Mouse (Mus musculus): ENCODE measurements around the gene B3gnt7. TPM values are rescaled to one million over a fixed set of nuclear protein-coding genes. Genes with fewer than 3 reads are reported as not detected.

B3gnt7 gene
- polyA plus RNA-seq, 1 experiment: 1.3 TPM

DNA sequence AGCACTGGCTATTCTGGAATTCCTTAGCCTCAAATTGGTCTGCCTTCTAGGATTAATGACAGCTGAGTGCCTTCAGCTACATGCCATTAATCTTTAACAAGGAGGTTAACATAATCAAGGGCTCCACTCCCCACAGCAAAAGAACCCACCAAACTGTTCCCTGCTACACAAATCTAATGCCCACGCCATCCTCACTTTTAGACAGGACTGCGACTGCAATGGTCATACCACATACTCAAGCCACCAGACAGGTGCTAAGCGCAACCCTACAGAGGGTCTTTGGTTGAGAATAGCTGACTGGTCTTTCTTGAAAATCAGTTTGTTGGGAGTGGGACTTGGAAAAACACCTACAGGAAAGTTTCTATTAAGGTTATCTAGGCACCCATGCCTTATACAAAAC is 46.6 kb downstream of the B3gnt7 start:
- Histone ChIP-seq H3K4me3 (ENCODE audit: insufficient read depth, low read length) (no peak overlapping the region), H3K27ac (ENCODE audit: insufficient read depth, low read length) (no peak overlapping the region), H3K4me1 (ENCODE audit: control insufficient read depth, insufficient read depth, low read length) (no peaks in the 10 kb centered on the region)
- TF ChIP-seq POLR2A (IDR thresholded peaks at IDR 0.05; ENCODE audit: extremely low read depth, insufficient read depth, low read length): no peak

DNA sequence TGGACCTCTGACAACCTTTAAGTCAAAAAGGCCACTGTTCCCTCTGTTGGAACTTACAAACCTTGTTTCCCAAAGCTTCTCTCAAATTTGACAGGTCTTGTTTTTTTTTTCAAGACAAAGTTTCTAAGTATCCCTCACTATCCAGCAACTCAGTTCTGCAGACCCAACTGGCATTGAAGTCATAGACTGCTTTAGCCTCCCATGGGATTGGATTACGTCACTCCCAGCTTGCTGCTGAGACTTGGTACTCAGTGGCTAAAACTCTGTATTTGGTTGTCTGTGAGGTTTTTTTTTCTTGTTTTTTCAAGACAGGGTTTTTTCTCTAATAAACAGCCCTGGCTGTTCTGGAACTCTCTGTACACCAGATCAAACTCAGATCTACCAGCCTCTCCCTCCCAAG is 47.1 kb downstream of the B3gnt7 start:
- Histone ChIP-seq H3K4me1 (ENCODE audit: control insufficient read depth, insufficient read depth, low read length) (no peaks in the 10 kb centered on the region), H3K27ac (ENCODE audit: insufficient read depth, low read length) (no peak overlapping the region), H3K4me3 (ENCODE audit: insufficient read depth, low read length) (no peak overlapping the region)
- no peak for TF ChIP-seq POLR2A (IDR thresholded peaks at IDR 0.05; ENCODE audit: extremely low read depth, insufficient read depth, low read length)
- no peak for TF ChIP-seq CTCF (IDR thresholded peaks at IDR 0.05; ENCODE audit: extremely low read depth, insufficient read depth, low read length)

DNA sequence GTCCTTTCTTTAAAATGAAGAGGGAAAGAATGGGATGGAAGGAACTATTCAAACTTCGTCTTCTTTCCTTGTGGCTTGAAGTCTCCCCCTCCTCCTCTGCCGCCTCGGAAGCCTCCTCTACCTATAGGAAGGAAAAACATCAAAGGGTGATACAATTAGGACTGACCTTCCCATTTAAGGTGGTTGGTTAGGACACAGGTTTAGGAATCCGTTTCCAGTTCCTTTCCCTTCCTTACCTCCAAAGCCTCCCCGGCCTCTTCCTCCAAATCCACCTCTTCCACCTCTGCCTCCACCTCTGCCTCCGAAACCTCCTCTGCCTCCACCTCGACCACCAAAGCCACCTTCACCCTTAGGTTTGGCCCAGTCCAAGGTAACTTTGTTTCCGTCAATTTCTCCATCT is 47.9 kb downstream of the B3gnt7 start:
- no peaks in the 10 kb centered on the region for H3K4me1 ChIP-seq (ENCODE audit: control insufficient read depth, insufficient read depth, low read length)
- H3K4me3 ChIP-seq (ENCODE audit: insufficient read depth, low read length): no peak overlapping the region
- TF ChIP-seq POLR2A (IDR thresholded peaks at IDR 0.05; ENCODE audit: extremely low read depth, insufficient read depth, low read length) (no peak), CTCF (IDR thresholded peaks at IDR 0.05; ENCODE audit: extremely low read depth, insufficient read depth, low read length) (no peak)
- H3K27ac ChIP-seq (ENCODE audit: insufficient read depth, low read length): no peak overlapping the region

DNA sequence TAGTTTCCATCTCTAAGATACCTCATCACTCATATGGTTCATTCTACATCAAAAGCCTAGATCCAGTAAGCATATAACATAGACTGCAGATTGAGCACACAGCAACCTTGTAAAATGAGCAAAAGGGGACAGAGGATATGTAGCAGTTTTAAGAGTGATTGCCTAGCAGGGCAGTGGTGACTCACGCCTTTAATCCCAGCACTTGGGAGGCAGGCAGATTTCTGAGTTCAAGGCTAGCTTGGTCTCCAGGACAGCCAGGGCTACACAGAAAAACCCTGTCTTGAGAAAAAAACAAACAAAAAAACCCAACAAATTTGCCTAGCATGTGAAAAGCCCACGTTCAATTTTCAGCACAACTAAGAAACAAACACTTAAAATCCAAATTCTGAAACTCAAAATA is 51.6 kb downstream of the B3gnt7 start:
- no peak overlapping the region for H3K4me3 ChIP-seq (ENCODE audit: insufficient read depth, low read length)
- H3K4me1 ChIP-seq (ENCODE audit: control insufficient read depth, insufficient read depth, low read length): peaks cover 2% of the 10 kb centered on the region; the same call in 1 of the 2 replicates
- H3K27ac ChIP-seq (ENCODE audit: insufficient read depth, low read length): no peak overlapping the region
- TF ChIP-seq CTCF (IDR thresholded peaks at IDR 0.05; ENCODE audit: extremely low read depth, insufficient read depth, low read length) (no peak), POLR2A (IDR thresholded peaks at IDR 0.05; ENCODE audit: extremely low read depth, insufficient read depth, low read length) (no peak)

Other genes with a start within 250 kb of the B3gnt7 start
- 72.1 and 72.5 TPM in 2 replicates for gene Psmd1, start 238.4 kb upstream of the B3gnt7 start, polyA plus RNA-seq (2012; rRNA removed)
- 0.08 and 0.13 TPM in 2 replicates for gene Htr2b, start 190.9 kb upstream of the B3gnt7 start, polyA plus RNA-seq (2012; rRNA removed)
- gene Gm21972, start 169.2 kb upstream of the B3gnt7 start, polyA plus RNA-seq (2012; rRNA removed): 1.5 and 2.2 TPM in 2 replicates
- 34.2 and 35.0 TPM in 2 replicates for gene Armc9, start 148.1 kb upstream of the B3gnt7 start, polyA plus RNA-seq (2012; rRNA removed)
- gene Ncl, start 56.6 kb downstream of the B3gnt7 start, polyA plus RNA-seq (2012; rRNA removed): 103 and 113 TPM in 2 replicates
- gene Nmur1, start 123.4 kb downstream of the B3gnt7 start, polyA plus RNA-seq (2012; rRNA removed): 0.09 and 0.25 TPM in 2 replicates
- not detected in 2 replicates for gene Tex44, start 123.5 kb downstream of the B3gnt7 start, polyA plus RNA-seq (2012; rRNA removed)
- gene Ptma, start 223.9 kb downstream of the B3gnt7 start, polyA plus RNA-seq (2012; rRNA removed): 548 and 595 TPM in 2 replicates